Mouse (Mus musculus): ENCODE measurements around the gene Ssr1. TPM values are rescaled to one million over a fixed set of nuclear protein-coding genes. Genes with fewer than 3 reads are reported as not detected.

Ssr1 gene
- total and polyA plus RNA-seq, 3 experiments: 72.3 to 95.6 (median 78.1) TPM

GRCm38 (mm10) chr13:37945392-37945791, 48.6 kb downstream of the Ssr1 start:
- DNase-seq (ENCODE audit: low spot score) (no peak), ATAC-seq (ENCODE audit: extremely low read depth, insufficient number of reproducible peaks, low FRiP score, poor library complexity, severe bottlenecking) (no peak)
- Histone ChIP-seq H3K36me3 (replicated peaks) (peaks cover 98% of the 10 kb centered on the region), H3K9me3 (replicated peaks) (no peaks in the 10 kb centered on the region), H3K4me1 (ENCODE audit: insufficient read depth, low read depth, low read length) (peaks cover 33% of the 10 kb centered on the region), H3K4me3 (ENCODE audit: low read depth, low read length) (no peak overlapping the region), H3K27me3 (ENCODE audit: insufficient read depth, low read length) (no peaks in the 10 kb centered on the region)
- TF ChIP-seq TAL1 (conservative IDR thresholded peaks at IDR 0.05; ENCODE audit: low read depth, low read length) (no peak), GATA1 (IDR thresholded peaks at IDR 0.05; ENCODE audit: borderline replicate concordance, low read length) (no peak), CTCF (IDR thresholded peaks at IDR 0.05; ENCODE audit: low read depth, low read length) (no peak), GATA2 (IDR thresholded peaks at IDR 0.05; ENCODE audit: borderline replicate concordance, low read depth, low read length) (no peak), POLR2AphosphoS5 (IDR thresholded peaks at IDR 0.05; ENCODE audit: insufficient replicate concordance, low read depth, low read length) (no peak)

- H3K27me3 ChIP-seq (ENCODE audit: insufficient read depth, low read length): no peaks in the 10 kb centered on the region
- no peaks in the 10 kb centered on the region for H3K9me3 ChIP-seq (replicated peaks)
- ATAC-seq (ENCODE audit: extremely low read depth, insufficient number of reproducible peaks, low FRiP score, poor library complexity, severe bottlenecking) (no peak), DNase-seq (ENCODE audit: low spot score) (no peak)
- peaks cover 97% of the 10 kb centered on the region for H3K36me3 ChIP-seq (replicated peaks)
- peaks cover 32% of the 10 kb centered on the region for H3K4me1 ChIP-seq (ENCODE audit: insufficient read depth, low read depth, low read length)
- TF ChIP-seq CTCF (IDR thresholded peaks at IDR 0.05; ENCODE audit: low read depth, low read length): 0 out of 2 replicates have a peak, but pooled peaks have one; percentile 23
- no peak for TF ChIP-seq GATA2 (IDR thresholded peaks at IDR 0.05; ENCODE audit: borderline replicate concordance, low read depth, low read length)
- H3K4me3 ChIP-seq (ENCODE audit: low read depth, low read length): no peak overlapping the region
Observed at GRCm38 (mm10) chr13:37944306-37944705, 49.7 kb downstream of the Ssr1 start.

GRCm38 (mm10) chr13:37943466-37943865, 50.6 kb downstream of the Ssr1 start:
- TF ChIP-seq CTCF (IDR thresholded peaks at IDR 0.05; ENCODE audit: low read depth, low read length): no peak
- TF ChIP-seq TAL1 (conservative IDR thresholded peaks at IDR 0.05; ENCODE audit: low read depth, low read length): no peak
- no peak for TF ChIP-seq POLR2AphosphoS5 (IDR thresholded peaks at IDR 0.05; ENCODE audit: insufficient replicate concordance, low read depth, low read length)
- no peak for TF ChIP-seq GATA2 (IDR thresholded peaks at IDR 0.05; ENCODE audit: borderline replicate concordance, low read depth, low read length)
- no peak for TF ChIP-seq GATA1 (IDR thresholded peaks at IDR 0.05; ENCODE audit: borderline replicate concordance, low read length)
- Histone ChIP-seq H3K4me1 (ENCODE audit: insufficient read depth, low read depth, low read length) (peaks cover 32% of the 10 kb centered on the region), H3K36me3 (replicated peaks) (peaks cover 95% of the 10 kb centered on the region), H3K4me3 (ENCODE audit: low read depth, low read length) (no peak overlapping the region), H3K9me3 (replicated peaks) (no peaks in the 10 kb centered on the region), H3K27me3 (ENCODE audit: insufficient read depth, low read length) (no peaks in the 10 kb centered on the region)
- ATAC-seq (ENCODE audit: extremely low read depth, insufficient number of reproducible peaks, low FRiP score, poor library complexity, severe bottlenecking) (no peak), DNase-seq (ENCODE audit: low spot score) (no peak)

GRCm38 (mm10) chr13:37942887-37943331, 51.1 kb downstream of the Ssr1 start:
- no peak for ATAC-seq (ENCODE audit: extremely low read depth, insufficient number of reproducible peaks, low FRiP score, poor library complexity, severe bottlenecking)
- DNase-seq (ENCODE audit: low spot score): no peak
- TF ChIP-seq TAL1 (conservative IDR thresholded peaks at IDR 0.05; ENCODE audit: low read depth, low read length): no peak
- no peak for TF ChIP-seq GATA2 (IDR thresholded peaks at IDR 0.05; ENCODE audit: borderline replicate concordance, low read depth, low read length)
- TF ChIP-seq CTCF (IDR thresholded peaks at IDR 0.05; ENCODE audit: low read depth, low read length): no peak
- TF ChIP-seq POLR2AphosphoS5 (IDR thresholded peaks at IDR 0.05; ENCODE audit: insufficient replicate concordance, low read depth, low read length): no peak
- TF ChIP-seq GATA1 (IDR thresholded peaks at IDR 0.05; ENCODE audit: borderline replicate concordance, low read length): no peak
- Histone ChIP-seq H3K4me1 (ENCODE audit: insufficient read depth, low read depth, low read length) (peaks cover 32% of the 10 kb centered on the region), H3K9me3 (replicated peaks) (no peaks in the 10 kb centered on the region), H3K27me3 (ENCODE audit: insufficient read depth, low read length) (no peaks in the 10 kb centered on the region), H3K4me3 (ENCODE audit: low read depth, low read length) (no peak overlapping the region), H3K36me3 (replicated peaks) (peaks cover 94% of the 10 kb centered on the region)

GRCm38 (mm10) chr13:37941950-37942886, 51.8 kb downstream of the Ssr1 start:
- H3K4me1 ChIP-seq (ENCODE audit: insufficient read depth, low read depth, low read length): peaks cover 29% of the 10 kb centered on the region
- H3K9me3 ChIP-seq (replicated peaks): no peaks in the 10 kb centered on the region
- peaks cover 89% of the 10 kb centered on the region for H3K36me3 ChIP-seq (replicated peaks)
- no peak for TF ChIP-seq TAL1 (conservative IDR thresholded peaks at IDR 0.05; ENCODE audit: low read depth, low read length)
- no peak for ATAC-seq (ENCODE audit: extremely low read depth, insufficient number of reproducible peaks, low FRiP score, poor library complexity, severe bottlenecking)
- no peaks in the 10 kb centered on the region for H3K27me3 ChIP-seq (ENCODE audit: insufficient read depth, low read length)
- DNase-seq (ENCODE audit: low spot score): no peak
- no peak overlapping the region for H3K4me3 ChIP-seq (ENCODE audit: low read depth, low read length)

- no peak for TF ChIP-seq TAL1 (conservative IDR thresholded peaks at IDR 0.05; ENCODE audit: low read depth, low read length)
- no peak for TF ChIP-seq GATA1 (IDR thresholded peaks at IDR 0.05; ENCODE audit: borderline replicate concordance, low read length)
- Histone ChIP-seq H3K36me3 (replicated peaks) (peaks cover 88% of the 10 kb centered on the region), H3K9me3 (replicated peaks) (no peaks in the 10 kb centered on the region), H3K4me3 (ENCODE audit: low read depth, low read length) (no peak overlapping the region), H3K27me3 (ENCODE audit: insufficient read depth, low read length) (no peaks in the 10 kb centered on the region), H3K4me1 (ENCODE audit: insufficient read depth, low read depth, low read length) (peaks cover 19% of the 10 kb centered on the region)
- no peak for DNase-seq (ENCODE audit: low spot score)
- no peak for ATAC-seq (ENCODE audit: extremely low read depth, insufficient number of reproducible peaks, low FRiP score, poor library complexity, severe bottlenecking)
Observed at GRCm38 (mm10) chr13:37941138-37941645, 52.8 kb downstream of the Ssr1 start.
